Mouse (Mus musculus): Measurements from ENCODE around the gene Cd44.

The Cd44 gene

DNA sequence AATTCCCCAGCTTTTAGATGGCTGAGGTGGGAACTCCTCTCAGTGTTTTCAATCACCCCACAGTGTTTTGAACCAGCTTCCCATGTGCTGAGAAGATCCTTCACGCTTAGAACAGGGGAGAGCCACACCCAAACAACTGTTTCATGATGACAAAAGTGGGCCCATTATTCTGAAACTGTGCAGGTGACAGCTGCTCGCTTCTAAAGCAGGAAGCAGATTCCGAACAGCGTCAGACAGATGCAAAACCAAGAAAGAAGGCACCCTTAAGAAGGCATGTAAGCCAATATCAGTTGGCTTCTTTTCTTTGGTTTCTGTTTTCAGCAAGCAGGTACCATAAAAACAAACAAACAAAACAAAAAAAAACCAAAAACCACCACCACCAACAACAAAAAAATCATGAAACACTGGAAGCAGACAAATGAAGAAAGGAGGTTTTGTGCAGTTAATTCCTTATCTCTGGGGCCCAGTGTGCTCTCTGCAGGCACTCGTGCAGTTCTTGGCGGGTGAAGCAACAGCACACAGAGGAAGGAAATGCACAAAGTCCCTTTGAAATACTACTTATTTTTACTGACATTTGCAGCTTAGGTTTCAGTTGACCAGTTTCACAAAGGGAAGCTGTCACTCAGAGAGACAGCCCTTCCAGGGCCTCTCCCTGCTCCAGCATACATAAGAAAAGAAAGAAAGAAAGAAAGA is 33.9 kb downstream of the Cd44 start:
- DNase-seq = no peak

DNA sequence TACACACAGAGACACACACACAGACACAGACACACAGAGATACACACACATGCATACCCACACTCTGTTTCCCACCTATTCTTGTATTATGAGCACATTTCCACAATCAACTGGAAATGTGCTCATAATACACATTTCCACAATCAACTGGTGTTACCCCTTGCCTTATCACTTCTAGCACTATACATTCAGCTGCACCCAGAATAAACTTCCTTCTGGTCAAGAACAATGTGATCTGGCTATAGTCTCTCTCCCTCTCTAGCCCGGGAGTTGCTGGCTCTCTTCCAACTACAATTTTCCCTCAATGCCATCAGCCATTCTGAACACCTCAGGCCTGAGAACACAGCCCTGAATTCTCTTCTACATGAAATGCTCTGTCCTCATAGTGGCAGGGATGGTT is 34.9 kb downstream of the Cd44 start:
- DNase-seq = no peak

DNA sequence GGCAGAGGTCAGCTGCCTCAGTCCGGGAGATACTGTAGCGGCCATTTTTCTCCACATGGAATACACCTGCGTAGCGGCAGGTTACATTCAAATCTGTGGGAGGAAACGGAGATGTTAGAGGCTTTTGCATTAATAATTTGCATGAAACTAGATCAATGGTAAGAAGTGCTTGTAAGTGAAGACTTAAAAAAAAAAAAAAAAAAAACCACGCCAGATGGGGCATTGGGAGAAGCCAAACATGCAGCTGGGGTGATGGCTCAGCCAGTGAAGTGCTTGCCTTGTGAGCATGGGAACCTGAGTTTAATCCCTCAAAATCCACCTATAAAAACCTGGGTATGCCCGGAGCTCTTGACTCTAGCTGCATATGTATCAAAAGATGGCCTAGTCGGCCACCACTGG is 36.1 kb downstream of the Cd44 start:
- no peak for DNase-seq

DNA sequence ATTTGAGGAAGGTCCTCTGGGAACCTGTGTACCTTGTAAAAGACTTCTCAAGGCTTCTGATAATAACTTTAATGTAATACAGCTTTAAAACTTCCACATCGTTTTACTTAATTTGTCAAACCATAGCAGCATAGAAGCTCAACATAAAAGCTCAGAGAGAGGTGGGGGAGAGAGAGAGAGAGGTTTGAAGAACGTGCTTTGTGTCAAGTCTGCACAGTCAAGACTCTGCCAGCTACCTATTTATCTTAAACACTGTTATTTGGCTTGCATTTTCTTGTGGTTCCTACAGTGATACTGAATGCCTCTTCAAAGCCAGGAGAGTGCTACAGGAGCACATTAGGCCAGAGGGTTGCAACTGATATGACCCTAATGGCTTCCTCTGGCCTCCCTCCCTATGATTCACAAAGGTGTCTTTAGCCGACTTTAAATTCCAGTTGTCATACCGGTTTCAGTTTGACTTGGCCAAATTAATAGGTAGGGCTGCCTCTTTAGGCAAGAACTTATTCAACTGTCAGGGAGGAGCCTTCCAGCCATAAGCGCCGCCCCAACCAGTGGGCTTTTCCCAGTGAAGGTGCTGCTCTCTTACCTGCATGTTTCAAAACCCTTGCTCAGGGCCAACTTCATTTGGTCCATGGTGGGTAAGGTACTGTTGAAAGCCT is 36.6 kb downstream of the Cd44 start:
- DNase-seq = no peak

DNA sequence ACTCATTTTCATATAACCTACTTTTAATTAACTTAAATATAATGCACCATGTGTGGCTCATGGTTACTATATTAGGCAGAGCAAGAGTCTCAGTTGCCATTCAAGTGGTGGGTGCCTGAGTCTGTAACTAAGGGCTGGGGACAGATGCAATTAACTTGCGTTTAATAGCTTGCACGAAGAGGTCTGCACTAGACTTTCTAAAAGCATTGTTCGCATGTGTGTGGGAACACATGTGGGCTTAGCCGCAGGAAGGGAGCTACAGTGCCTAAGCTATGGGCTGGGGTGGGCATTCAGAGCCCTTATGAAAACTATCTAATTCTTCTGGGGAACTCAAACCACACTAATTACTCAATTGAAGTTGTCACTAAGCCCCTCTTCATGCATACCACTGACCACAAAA is 37.4 kb downstream of the Cd44 start:
- no peak for DNase-seq

DNA sequence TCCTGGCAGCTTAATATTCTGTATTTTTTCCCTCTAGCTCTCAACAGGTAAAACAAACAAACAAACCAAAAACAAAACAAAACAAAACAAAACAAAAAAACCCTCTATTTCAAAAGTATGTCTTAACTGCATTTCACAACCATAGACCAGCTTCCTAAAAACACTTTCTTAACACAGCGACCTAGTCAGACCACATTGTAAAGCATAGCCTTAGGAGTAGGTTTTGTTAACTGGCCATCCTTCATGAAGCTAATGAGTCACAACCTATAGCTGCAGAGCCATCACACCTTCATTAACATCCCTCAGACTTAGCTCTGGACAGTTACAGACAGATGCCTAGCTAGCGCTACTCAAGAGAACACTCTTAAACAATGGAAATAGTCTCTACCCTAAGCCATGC is 37.9 kb downstream of the Cd44 start:
- DNase-seq = no peak

DNA sequence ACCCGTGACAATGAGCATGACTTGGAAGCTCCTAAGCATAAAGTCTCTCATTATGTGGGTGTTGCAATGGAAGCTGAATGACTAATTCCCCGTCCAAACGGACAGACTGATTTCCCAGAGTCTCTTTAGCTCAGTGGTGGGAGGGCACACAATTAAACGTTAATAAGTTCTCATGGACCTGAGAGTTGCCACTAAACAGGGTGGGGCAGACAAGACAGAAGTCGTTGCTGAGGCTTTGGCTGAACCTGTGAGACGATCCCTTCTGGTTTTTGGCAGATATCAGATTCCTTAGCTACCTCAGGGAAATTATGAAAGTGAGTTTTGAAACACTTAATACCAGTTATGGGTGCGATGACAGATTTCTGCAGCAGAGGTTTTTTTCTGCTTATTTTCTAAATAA is 38.8 kb downstream of the Cd44 start:
- no peak for DNase-seq

DNA sequence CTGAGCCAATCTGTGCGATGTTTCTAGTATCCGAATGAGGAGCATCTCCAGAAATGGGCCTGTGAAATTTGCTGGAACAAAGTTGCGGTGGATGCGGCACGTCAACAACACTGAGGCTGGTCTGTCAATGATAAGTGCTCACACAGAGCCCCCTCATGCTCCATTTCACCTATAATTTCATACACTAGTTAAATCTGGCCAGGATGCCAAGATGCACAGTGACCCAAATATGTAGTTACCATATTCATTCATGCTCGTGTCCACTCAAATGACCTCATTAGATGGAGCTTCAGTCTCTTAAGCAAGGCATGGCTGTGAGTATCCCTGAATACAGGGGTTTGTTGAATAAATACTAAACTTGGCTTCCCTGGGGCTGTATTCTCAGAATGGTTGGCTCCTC is 43.2 kb downstream of the Cd44 start:
- DNase-seq = no peak

DNA sequence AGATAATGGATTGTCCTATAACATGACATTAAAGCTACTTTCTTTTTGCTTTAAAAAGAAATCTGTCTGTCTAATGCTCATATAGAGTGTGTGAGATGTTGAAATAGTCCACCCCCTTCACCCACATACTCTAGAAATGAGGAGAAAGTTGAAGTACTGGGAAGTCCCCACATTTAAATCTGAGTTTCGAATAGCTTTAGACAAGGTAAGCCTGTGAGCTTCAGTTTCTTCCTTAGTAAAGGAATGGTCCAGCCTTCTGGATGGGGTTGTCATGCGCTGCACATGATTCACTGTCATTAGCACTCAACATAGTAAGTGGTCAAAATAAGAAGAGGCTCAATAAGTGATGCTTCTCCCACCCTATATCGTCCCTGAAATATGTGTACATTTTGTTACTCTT is 48.2 kb downstream of the Cd44 start:
- DNase-seq = no peak

DNA sequence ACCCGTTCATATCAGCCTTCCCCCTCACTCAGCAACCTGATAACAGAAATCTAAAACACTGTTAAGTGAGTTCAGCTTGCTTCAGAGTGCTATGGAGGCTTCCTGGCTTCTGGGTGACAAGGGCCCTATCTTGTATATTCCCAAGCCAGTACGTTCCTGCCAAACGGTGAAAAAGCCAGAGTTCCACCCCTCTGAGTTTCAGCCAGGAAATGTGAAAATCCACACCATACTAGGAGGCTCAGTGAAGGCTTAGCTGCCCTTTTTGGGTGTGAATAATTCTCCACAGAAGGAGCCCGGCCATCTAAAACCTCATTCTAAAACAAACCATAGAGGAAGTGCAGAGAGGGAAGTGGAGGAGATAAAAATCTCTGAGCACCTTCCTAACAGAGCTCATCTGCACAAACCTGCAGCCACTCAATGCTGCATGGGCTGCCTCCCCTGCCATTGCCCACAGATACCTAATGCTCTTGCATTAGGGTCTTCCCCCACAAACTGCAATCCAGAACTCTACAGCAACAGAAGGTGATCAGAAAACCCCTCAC is 49.5 kb downstream of the Cd44 start:
- DNase-seq = no peak

DNA sequence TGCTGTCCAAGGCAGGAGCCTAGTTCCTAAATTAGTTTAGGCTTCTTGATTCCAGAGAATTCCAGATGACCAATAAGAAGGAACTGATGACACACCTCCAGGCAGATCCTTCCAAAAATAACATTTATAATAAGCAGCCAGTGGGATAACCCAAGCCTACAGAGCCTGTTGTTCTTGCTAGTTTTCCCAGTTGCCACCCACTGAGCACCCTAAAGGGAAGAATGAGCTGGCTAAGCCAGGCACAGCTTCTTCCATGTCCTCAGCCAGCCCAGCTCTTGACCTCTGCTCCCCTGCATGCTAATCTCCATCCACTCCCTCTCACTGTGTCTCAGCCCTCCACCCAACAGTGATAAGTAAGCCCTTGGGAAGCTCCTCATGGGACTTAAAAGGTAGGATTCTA is 51.4 kb downstream of the Cd44 start:
- DNase-seq = no peak

DNA sequence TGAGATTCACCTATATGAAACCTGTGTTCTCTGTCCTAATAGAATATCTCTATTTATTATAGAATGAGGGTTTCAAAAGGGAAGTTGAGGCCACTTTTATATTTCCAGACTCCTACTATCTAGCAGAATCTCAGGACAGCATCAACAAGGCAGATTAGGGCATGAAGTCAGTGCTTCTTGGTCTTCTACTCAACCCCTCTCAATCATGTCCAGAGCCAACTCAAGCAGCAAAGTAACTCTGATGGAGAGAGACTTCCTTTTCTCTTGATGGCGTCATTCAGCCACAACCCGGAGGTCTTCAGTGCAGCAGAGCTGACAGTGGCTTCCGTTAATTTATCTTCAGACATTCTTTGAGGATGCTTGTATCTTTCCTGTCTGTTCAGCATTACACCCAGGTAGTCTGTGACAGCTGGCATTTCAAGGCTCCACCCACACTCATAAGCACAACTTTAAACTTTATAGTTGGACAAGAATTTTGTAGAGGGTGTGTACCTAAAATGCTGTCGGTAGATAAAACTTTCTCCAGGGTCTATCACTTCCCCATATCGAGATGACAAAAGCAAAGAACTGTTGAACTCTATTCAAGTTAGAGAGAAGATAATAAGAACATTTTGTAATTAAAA is 52.5 kb downstream of the Cd44 start:
- no peak for DNase-seq

DNA sequence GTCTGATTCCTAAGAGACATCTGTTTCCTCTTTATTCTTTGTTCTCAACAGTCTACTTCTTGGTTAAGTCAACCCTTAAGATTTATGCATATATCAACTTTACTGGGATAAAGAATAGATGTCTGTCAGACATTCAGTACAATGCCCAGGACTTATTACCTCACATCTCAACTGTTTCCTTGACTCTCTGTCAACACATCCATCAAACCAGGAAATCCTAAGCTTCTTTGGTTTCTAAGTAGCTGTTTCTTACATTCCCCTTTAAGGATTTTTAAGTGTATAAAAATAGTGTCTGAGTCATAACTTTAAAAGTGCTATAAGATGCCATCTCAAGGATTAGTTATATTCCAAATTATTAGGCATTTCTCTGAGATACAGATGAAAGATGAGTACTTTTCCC is 60.2 kb downstream of the Cd44 start:
- no peak for DNase-seq

DNA sequence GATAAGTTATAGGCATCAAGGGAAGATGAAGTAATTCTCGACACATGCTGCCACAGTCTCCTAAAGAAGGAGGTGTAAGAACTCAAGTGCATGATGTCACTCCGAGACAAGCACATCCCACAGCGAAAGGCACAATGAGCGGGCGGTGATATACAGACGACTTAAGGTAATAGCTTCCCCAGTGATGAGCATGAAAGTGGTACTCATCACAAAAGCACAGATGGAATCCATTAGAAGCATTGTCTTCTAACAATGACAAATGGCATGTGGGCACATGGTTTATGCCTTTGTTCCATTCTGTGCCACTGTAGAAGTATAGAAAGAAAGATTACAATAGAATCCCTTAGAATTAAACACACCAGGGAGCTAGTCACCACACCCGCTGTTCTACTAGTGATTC is 63.3 kb downstream of the Cd44 start:
- DNase-seq = no peak

DNA sequence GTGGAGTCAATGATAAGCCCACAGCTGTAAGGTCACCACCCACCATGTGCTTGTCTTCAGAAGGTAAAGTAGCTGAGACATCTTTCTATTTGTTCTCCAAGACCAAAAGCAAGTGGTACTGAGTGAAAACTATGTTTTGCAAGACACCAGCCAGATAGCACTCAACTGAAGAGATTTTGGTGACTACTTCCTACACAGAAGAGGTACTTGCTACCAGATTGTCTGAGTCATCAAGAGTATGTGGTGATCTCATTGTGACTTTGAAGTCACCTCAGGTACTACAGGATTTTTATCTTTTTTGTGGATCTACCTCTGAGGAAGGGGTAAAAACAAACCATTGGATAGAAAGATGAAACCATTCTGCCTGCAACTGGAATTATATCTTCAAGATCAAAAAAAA is 69.9 kb downstream of the Cd44 start:
- DNase-seq = no peak

DNA sequence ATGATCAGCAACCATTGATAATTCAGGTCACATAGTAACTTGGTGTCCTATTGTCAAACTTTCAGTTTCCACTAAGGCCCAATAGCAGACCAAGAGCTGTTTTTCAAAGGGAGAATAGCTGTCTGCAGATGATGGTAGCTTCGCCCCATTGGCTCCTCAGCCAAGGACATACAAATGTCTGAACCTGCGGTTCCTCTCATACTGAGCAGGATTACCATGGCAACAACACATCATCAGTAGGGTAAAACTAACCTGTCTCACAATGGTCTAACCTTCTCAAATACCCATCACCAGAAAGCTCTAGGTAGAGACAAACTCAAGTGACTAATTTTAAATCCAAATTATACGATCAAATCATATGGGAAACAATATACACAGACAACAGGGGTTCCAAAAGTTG is 72.3 kb downstream of the Cd44 start:
- peak; percentile 49 to 62 for DNase-seq

DNA sequence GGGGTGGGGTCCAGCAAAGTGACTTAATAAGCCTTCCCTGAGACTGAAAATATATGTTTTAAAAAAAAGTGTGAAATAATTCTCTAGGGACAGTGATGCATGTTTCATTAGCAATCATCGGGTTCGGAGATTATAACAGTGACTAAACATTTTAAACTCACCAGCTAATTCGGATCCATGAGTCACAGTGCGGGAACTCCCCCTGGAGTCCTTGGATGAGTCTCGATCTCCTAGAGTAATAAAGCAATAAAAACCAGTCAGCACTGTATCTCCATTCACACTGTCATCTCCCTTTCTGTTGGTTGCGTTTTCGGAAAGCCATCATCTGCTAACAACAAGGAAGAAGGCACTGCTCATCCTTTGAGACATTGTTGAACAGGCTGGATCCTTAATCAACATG is 73.1 kb downstream of the Cd44 start:
- no peak for DNase-seq

DNA sequence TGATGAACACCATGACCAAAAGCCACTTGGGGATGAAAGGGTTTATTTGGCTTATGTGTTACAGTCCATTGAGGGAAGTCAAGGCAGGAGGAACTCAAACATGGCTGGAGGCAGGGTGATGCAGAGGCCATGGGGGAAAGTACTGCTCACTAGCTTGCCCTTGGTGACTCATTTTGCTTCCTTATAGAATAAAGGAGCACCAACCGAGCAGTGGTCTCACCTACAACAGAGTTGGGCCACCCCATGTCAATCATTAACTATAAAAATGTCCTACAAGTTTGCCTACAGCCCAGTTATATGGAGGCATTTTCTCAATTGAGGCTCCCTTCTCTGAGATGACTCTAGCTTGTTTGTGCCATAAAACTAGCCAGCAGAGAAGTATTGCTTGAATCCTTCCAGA is 73.6 kb downstream of the Cd44 start:
- DNase-seq = no peak

DNA sequence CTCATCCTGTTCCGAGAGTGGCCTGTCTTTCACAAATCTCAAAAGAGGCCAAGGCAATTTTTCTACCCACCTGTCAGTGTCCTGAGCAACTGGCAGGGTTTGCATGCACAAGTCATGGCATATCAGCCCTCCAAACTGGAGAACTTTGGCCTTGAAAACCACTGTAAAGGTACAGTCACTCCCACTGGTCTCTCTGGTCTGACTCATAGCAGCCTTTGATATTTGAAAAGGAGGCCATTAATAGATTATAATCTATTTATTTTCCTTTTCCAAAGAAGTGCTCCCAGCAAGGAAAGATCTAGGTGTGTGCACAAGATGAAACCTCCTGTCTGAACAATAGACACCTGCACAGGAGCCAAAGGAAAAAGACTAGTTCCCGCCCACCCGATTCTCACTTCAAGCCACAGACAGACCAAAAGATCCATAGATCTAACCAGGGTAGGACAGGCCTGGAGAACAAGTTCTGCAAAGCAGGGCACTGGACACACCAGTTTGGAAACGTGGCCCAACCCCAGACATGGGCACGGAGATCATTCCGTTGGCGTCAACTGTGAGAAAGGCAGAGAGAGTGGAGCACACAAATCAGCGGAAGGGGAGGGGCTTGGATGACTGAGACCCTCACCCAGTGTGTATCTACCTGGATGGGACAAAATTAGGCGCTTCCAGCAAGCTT is 75.4 kb downstream of the Cd44 start:
- no peak for DNase-seq

DNA sequence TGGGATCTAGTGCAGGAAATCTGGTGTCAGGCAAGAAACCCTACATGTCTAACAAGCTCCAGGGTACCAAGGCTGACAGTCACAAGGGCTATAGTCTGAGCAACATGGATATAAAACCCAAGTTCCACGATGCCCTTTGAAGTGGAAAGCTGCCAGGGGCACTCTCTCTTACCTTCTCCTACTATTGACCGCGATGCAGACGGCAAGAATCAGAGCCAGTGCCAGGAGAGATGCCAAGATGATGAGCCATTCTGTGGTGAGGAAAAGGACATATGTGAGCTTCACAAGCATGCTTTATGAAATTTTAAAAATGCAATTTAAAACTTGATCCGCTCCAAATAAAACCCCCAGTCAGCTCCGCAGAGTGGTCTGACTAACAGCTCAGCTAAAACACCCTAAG is 79.4 kb downstream of the Cd44 start:
- no peak for DNase-seq

DNA sequence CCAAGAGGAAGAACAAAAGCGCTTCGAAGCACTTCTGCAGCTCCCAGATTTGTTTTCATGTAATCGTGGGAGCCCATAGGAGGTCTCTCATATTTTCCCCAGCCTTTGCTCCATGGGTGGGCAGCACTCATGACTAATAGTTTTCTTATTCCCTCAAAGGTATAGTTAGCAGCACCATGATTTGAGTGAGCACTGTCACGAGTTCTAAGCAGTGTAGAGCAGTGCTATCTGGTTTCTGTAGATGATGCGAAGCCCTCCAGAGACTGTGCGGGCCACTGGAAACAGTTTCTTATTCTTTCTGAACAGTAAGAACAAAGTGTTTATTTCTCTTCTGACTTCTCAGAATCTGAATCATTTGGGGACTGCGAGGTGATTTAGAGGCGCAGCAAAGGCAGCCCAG is 80.7 kb downstream of the Cd44 start:
- DNase-seq = no peak

DNA sequence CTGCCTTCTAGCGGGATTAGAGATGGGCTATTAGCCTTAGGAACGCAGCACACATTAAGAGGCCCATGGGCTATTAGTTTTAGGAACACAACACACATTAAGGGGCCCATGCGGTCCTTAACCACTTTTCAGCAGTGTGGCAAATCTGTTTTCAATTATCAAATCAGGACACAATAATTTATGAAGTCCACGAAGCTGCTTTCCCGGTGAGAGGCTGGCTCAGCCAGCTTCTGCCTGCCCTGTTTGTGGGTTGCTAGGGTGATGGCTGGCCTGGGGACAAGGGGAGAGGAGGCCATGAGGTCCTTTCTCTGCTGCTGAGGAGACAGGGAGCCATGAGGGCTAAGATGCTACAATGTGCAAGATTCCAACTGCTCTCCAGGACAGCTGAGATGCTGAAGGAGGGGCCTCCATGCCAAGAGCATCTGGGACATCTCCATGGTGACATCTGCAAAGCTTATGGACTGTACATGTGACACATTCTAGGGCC is 81.2 kb downstream of the Cd44 start:
- DNase-seq = peak in 1 of 2 experiments; percentile 10

DNA sequence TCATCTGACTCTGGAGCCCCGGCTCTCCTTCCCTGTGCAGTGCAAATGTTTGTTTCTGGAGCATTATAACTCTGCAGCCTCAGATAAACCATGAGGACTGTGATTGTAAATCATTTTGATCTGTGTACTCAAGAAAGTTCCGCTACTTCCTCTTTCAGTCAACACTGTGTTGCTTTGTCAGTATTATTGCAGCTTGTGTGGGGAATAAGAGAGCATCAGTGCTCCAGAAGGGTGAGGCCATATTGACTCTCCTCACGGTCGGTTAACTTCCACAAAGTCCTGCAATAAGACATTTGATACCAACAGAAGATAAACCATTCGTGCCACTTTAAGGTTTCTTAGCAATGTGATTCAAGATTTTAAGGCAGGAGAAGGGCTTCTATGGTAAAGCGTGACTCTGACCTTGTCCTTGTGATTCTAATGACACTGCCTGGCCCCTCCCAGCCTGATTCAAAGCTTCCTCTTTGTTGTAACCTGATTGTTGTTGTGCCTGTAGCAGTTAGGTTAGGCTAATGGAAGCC is 86.1 kb downstream of the Cd44 start:
- DNase-seq = peak; percentile 6 to 35
